Mouse (Mus musculus) liver, embryonic 16.5 days (tissue): ENCODE data around the gene Kdelr3. TPM values are rescaled to one million over a fixed set of nuclear protein-coding genes. Genes with fewer than 3 reads are reported as not detected.

Source experiments
- ATAC-seq: fragments of 200-750 bp; cut with Nextera tagmentation; 2 replicates; pipeline ENCODE4 v1.8.0; 2017; ENCODE audit warnings: low read depth, mild to moderate bottlenecking, moderate number of reproducible peaks, moderate library complexity
- H3K27ac ChIP-seq: fragments of 300-500 bp; sonication (generic); 2 replicates; pipeline ENCODE4 v1.5.1; 2014; ENCODE audit warnings: mild to moderate bottlenecking, low read length
- H3K27me3 ChIP-seq: fragments of 300-500 bp; sonication (generic); 2 replicates; pipeline ENCODE4 v1.6.1; 2014; ENCODE audit warnings: low read depth, low read length, mixed read lengths; ENCODE audit not compliant: control insufficient read depth, insufficient read depth
- H3K36me3 ChIP-seq: fragments of 300-500 bp; sonication (generic); 2 replicates; pipeline ENCODE4 v1.6.1; 2014; ENCODE audit warnings: mild to moderate bottlenecking; ENCODE audit not compliant: control insufficient read depth, insufficient read depth
- H3K4me1 ChIP-seq: fragments of 300-500 bp; sonication (generic); 2 replicates; pipeline ENCODE4 v1.6.1; 2014; ENCODE audit warnings: low read depth, low read length, mixed read lengths; ENCODE audit not compliant: control insufficient read depth
- H3K4me2 ChIP-seq: fragments of 300-500 bp; sonication (generic); 2 replicates; pipeline ENCODE4 v1.6.1; 2014; ENCODE audit warnings: low read depth, low read length, mixed read lengths
- H3K4me3 ChIP-seq: fragments of 300-500 bp; sonication (generic); 2 replicates; pipeline ENCODE4 v1.5.1; 2014; ENCODE audit warnings: low read depth, mild to moderate bottlenecking, low read length
- H3K9ac ChIP-seq: fragments of 300-500 bp; sonication (generic); 2 replicates; pipeline ENCODE4 v1.6.1; 2014; ENCODE audit warnings: low read depth, low read length
- H3K9me3 ChIP-seq: fragments of 300-500 bp; sonication (generic); replicated peaks from 2 replicates; pipeline ENCODE4 v1.6.1; 2016; ENCODE audit warnings: low read length; ENCODE audit not compliant: control insufficient read depth
- WGBS: fragments of 180-500 bp; shearing (Covaris S2); extraction: QIAGEN DNeasy Blood & Tissue Kit; methylation state at CpG from one replicate; pipeline ENCODE4 v1.1.7; 2014; ENCODE audit not compliant: insufficient replicate concordance; 5-methylcytosine and 5-hydroxymethylcytosine counted together
- polyA plus RNA-seq: library from polyadenylated mRNA; unstranded; fragments of >200 nt; fragmentation: Nextera tagmentation; extraction: Ambion mirVana; gene quantifications from 2 replicates; pipeline ENCODE4 v1.2.1, GENCODE M21; 2015

The Kdelr3 gene
- 5.0 and 5.2 TPM in 2 replicates for polyA plus RNA-seq

- Histone ChIP-seq H3K9me3 (no peaks in the 10 kb centered on the region), H3K27me3 (peaks cover 65% of the 10 kb centered on the region), H3K9ac (peak within 1 kb of the TSS; percentile 21; the same call in 1 of the 2 replicates), H3K36me3 (no peaks in the 10 kb centered on the region), H3K4me1 (peaks cover 12% of the 10 kb centered on the region), H3K4me2 (peak within 1 kb of the TSS; percentile 70), H3K4me3 (peak within 1 kb of the TSS; percentile 56), H3K27ac (no peak within 1 kb of the TSS)
- whole genome bisulfite sequencing: under 1% methylated on average over 71 of the region's 71 CpGs
- ATAC-seq: peak; percentile 64
These were observed at the start of gene Kdelr3 for GRCm38 (mm10) chr15:79516171-79517096. Kdelr3 (plus strand) TSS chr15:79516411.

GRCm38 (mm10) chr15:79466601-79467286 is 49.5 kb upstream of the Kdelr3 start:
- WGBS: 7% methylated on average over 18 of the region's 18 CpGs
- peaks cover 4% of the 10 kb centered on the region; the same call in 1 of the 2 replicates for H3K27me3 ChIP-seq
- no peak overlapping the region for H3K9ac ChIP-seq
- H3K36me3 ChIP-seq: no peaks in the 10 kb centered on the region
- peak; percentile 55; the same call in 1 of the 2 replicates for ATAC-seq
- H3K4me3 ChIP-seq: no peak overlapping the region
- no peaks in the 10 kb centered on the region for H3K9me3 ChIP-seq
- H3K4me1 ChIP-seq: no peaks in the 10 kb centered on the region
- no peak overlapping the region for H3K4me2 ChIP-seq
- no peak overlapping the region for H3K27ac ChIP-seq

GRCm38 (mm10) chr15:79469577-79469976 is 46.6 kb upstream of the Kdelr3 start:
- H3K9me3 ChIP-seq: no peaks in the 10 kb centered on the region
- no peaks in the 10 kb centered on the region for H3K36me3 ChIP-seq
- no peak for ATAC-seq
- 54% methylated on average over 5 of the region's 5 CpGs for WGBS
- no peak overlapping the region for H3K27ac ChIP-seq
- no peak overlapping the region for H3K4me3 ChIP-seq
- no peak overlapping the region for H3K4me2 ChIP-seq
- no peaks in the 10 kb centered on the region for H3K27me3 ChIP-seq
- no peak overlapping the region for H3K9ac ChIP-seq
- no peaks in the 10 kb centered on the region for H3K4me1 ChIP-seq

GRCm38 (mm10) chr15:79470583-79470982 is 45.6 kb upstream of the Kdelr3 start:
- Histone ChIP-seq H3K27me3 (no peaks in the 10 kb centered on the region), H3K9me3 (no peaks in the 10 kb centered on the region), H3K36me3 (no peaks in the 10 kb centered on the region), H3K4me1 (no peaks in the 10 kb centered on the region), H3K27ac (no peak overlapping the region), H3K9ac (no peak overlapping the region), H3K4me3 (no peak overlapping the region), H3K4me2 (0 out of 2 replicates have a peak overlapping the region, but pooled peaks have one; percentile 9)
- 31% methylated on average over 17 of the region's 17 CpGs for WGBS
- ATAC-seq: no peak

- ATAC-seq: no peak
- Histone ChIP-seq H3K27me3 (no peaks in the 10 kb centered on the region), H3K27ac (no peak overlapping the region), H3K36me3 (no peaks in the 10 kb centered on the region), H3K9ac (no peak overlapping the region), H3K9me3 (no peaks in the 10 kb centered on the region), H3K4me3 (no peak overlapping the region), H3K4me1 (no peaks in the 10 kb centered on the region), H3K4me2 (no peak overlapping the region)
- 48% methylated on average over 10 of the region's 10 CpGs for WGBS
These were observed 45.1 kb upstream of the Kdelr3 start for GRCm38 (mm10) chr15:79471095-79471494.

- no peaks in the 10 kb centered on the region for H3K4me1 ChIP-seq
- no peaks in the 10 kb centered on the region for H3K9me3 ChIP-seq
- H3K9ac ChIP-seq: no peak overlapping the region
- H3K4me3 ChIP-seq: no peak overlapping the region
- no peaks in the 10 kb centered on the region for H3K36me3 ChIP-seq
- H3K4me2 ChIP-seq: no peak overlapping the region
- H3K27me3 ChIP-seq: no peaks in the 10 kb centered on the region
- no peak for ATAC-seq
- WGBS: 64% methylated on average over 5 of the region's 5 CpGs
- H3K27ac ChIP-seq: no peak overlapping the region
These were observed 43.2 kb upstream of the Kdelr3 start for GRCm38 (mm10) chr15:79473042-79473441.

GRCm38 (mm10) chr15:79473638-79474355 is 42.4 kb upstream of the Kdelr3 start:
- H3K4me2 ChIP-seq: no peak overlapping the region
- no peaks in the 10 kb centered on the region for H3K36me3 ChIP-seq
- H3K9me3 ChIP-seq: no peaks in the 10 kb centered on the region
- no peak overlapping the region for H3K27ac ChIP-seq
- H3K4me3 ChIP-seq: no peak overlapping the region
- H3K27me3 ChIP-seq: no peaks in the 10 kb centered on the region
- H3K4me1 ChIP-seq: no peaks in the 10 kb centered on the region
- H3K9ac ChIP-seq: no peak overlapping the region
- ATAC-seq: no peak
- WGBS: 42% methylated on average over 12 of the region's 12 CpGs

- no peak overlapping the region for H3K4me3 ChIP-seq
- H3K27ac ChIP-seq: no peak overlapping the region
- peaks cover 8% of the 10 kb centered on the region; the same call in 1 of the 2 replicates for H3K27me3 ChIP-seq
- no peak overlapping the region for H3K4me2 ChIP-seq
- no peaks in the 10 kb centered on the region for H3K9me3 ChIP-seq
- no peak for ATAC-seq
- 45% methylated on average over 6 of the region's 6 CpGs for WGBS
- no peaks in the 10 kb centered on the region for H3K36me3 ChIP-seq
- H3K4me1 ChIP-seq: no peaks in the 10 kb centered on the region
- H3K9ac ChIP-seq: no peak overlapping the region
These were observed 39.0 kb upstream of the Kdelr3 start for GRCm38 (mm10) chr15:79477227-79477626.
